Mouse (Mus musculus): ENCODE results near the gene Stat5b.

The Stat5b gene

DNA sequence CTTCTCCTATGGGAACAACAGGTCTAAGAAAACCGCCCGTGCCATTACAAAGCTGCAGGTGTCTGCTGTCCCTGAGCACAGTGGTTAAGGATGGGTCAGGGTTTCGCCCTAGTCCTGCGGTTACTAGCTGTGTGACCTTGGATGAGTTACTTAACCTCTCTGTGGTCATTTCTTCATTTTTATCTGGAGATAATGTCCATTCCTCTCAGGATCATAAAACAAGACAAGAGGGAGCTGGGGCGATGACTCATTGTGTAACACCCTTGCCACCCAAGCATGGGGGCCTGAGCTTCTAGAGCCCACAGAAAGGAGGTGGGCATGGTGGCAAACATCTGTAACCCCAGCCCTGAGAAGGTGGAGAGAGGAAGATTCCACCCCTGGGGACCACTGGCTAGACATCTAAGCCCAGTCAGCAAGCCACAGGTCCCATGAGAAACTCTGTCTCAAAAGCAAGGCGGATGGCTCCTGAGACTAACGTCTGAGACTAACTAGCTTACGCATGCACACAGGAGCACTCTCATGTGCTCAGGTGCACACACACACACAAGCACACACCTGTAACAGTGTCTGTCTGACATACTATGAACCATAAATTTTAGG lies 7.4 kb downstream of the Stat5b start:
- no peak for DNase-seq (ENCODE audit: low read depth in 1 of 2, low spot score in 2 of 2)

DNA sequence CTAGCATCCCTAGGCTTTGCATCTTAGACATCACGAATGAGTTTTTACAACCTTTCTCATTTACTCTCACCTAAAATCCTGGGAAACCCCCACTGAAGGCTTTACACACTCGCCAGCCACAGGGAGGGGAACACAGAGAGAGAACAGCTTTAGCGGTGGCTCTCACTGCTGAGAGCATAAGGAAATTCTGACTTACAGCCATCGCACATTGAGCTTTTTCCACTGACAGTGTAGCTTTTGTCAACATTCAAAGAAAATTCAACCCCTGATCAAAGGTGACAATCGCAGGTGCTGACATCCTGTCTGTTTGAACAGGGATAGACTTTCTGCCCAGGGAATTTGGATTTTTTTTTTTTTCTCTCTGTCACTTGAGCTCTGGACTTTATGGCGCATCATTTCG lies 8.5 kb downstream of the Stat5b start:
- no peak for DNase-seq (ENCODE audit: low read depth in 1 of 2, low spot score in 2 of 2)

DNA sequence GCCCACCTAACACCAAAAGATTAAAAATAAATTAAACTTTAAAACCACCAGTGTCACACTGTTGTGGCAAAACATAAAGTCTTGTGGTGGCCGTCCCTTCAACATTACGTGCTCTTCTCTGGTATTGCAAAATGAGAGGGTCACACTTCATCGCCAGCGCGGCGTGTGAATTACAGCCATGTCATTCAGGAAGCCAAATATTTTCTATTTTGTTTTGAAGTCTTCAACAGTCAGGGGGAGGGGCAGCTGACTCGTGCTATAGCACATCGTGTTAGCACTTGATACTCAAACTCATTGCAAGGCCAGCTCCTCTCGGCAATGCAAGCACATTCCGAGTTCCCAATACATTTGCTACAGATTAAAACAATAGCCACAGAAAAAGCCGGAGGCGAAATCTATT lies 9.7 kb downstream of the Stat5b start:
- no peak for DNase-seq (ENCODE audit: low read depth in 1 of 2, low spot score in 2 of 2)

DNA sequence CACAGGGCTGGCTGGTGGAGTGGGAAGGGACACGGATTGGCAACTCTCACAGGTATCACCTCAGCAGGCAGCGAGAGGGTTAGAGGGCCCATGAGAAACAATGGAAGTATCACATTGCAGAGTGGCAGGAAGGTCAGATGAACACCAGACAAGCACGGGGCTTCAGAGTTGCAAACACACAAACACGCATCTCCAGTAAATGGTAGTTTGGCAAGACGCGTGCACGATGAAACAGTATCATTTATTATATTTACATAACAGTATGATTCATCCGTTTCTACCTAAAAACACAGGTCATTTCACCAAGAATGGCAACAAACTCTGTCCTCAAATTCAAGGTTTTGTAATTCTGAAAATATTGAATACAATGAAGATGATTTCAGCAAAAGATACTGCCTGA lies 11.0 kb downstream of the Stat5b start:
- no peak for DNase-seq (ENCODE audit: low read depth in 1 of 2, low spot score in 2 of 2)

DNA sequence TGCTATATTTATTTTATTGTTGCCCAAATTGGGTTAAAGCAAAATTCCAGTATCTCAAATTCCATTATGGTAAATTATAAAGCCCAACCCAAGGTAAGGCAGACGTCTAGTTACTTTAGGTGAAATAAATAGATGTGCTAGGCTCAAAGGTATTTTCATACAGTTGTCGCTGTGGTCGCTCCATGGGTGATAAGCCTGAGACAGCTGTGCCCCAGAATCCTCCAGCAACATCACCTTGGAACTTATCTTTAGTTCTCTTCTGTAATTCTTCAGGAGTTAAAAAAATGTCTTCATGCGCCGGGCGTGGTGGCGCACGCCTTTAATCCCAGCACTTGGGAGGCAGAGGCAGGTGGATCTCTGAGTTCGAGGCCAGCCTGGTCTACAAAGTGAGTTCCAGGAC lies 11.6 kb downstream of the Stat5b start:
- no peak for DNase-seq (ENCODE audit: low read depth in 1 of 2, low spot score in 2 of 2)

DNA sequence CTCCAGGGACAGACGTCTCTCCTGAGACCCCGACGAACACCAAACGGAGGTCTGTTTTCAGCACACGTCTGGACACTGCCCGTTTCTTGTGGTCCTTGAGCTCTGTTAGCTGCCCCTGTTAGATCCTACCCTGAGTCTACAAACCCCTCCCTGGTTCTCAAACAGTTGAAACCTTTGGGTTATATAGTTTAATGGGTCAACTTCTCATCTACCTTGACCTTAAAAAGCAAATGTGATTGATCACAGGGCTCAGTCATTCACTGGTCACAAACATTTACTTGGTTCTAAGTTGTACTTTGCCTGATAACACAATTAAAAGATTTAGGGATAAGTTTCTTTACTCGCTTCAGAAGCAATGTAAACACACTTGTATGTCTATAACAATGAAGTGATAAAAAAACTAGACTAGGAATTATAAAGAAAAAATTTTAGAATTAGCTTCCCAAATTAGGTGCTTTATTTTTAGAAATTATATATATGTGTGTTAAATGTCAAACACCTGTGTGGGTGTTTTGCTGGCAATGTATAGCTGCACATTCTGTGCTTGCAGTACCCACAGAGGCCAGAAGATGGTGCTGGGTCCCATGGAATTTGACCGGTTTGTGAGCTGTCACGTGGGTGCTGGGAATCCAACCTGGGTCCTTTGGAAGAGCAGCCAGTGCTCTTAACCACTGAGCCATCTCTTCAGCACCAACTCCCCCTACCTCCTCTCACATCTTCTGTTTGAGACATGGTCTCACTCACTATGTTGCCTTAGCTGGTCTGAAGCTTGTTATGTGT lies 13.4 kb downstream of the Stat5b start:
- no peak for DNase-seq (ENCODE audit: low read depth in 1 of 2, low spot score in 2 of 2)

DNA sequence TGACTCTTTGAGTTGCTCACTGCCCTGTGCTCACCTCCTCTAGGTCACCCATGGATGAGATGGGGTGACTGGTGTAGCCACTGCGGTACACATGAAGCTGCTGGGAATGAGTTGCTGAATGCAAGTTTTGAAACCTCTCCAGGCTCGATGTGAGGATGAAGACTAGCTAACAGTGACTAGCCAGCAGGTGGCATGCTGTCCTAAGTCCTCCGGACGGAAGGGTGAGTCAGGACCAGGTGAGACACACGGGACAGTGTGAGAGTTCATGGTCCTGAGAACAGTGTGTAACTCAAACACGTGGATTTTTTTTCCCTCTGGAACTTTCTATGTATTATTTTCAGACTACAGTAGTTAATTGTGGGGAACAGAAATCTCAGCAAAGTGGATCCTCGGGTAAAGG lies 17.1 kb downstream of the Stat5b start:
- DNase-seq (ENCODE audit: low read depth in 1 of 2, low spot score in 2 of 2), result no peak

DNA sequence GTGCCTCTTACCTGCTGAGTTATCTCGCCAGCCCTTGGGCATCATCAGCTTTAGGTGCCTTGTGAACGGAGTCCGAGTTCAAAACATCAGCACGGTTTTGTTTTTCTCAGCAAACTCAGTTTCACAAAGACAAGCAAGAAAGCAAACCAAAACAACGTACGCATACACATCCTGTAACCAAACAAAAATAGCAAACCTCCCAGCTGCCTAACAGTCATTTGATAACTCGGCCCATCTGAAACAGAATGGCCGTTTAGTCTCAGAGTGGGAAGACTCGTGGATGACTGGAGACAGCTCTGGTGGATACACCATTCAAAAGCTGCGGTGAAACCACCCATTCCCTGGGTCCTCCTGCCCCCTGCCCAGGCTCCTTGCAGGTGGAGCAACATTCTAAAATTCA lies 19.1 kb downstream of the Stat5b start:
- no peak for DNase-seq (ENCODE audit: low read depth in 1 of 2, low spot score in 2 of 2)

DNA sequence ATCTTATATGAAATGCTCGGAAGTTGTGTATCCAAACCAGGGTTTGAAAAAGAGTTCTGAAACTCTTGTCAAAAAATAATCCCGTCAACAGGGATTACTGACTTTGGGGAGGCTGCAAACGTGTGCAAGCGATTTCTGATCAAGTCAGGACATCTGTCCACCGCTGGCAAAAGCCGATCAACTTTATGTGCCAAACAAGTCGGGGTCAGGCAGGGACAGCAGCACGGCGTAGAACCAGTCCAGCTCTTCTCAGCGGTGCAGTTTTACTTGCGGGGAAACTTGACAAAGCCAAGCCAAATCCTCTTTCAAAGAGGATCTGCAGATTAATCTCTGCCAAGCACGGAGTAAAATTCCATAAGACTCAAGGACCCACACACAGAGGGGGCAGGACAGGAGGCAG lies 20.8 kb downstream of the Stat5b start:
- no peak for DNase-seq (ENCODE audit: low read depth in 1 of 2, low spot score in 2 of 2)

DNA sequence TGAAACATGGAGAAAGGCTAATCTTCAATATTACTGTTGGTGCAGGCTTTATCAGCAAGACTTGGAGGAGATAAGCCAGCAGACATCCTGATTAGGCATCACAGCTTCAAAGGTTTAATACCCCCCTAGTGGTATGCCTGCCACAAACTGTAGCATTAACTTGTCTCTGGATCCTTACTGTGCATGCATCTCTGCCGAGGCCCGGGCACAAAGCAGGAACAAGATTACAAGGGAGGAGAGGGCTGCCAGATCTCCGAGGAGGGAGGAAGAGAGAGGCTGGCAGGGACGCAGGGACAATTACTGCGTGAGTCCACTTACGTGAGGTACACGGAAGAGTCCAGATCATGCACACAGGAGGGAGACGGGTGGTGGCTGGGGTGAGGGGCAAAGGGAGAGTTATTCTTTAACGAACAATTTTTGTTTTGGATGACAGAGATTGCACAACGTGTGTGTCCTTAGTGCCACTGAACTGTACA lies 21.8 kb downstream of the Stat5b start:
- no peak for DNase-seq (ENCODE audit: low read depth in 1 of 2, low spot score in 2 of 2)

DNA sequence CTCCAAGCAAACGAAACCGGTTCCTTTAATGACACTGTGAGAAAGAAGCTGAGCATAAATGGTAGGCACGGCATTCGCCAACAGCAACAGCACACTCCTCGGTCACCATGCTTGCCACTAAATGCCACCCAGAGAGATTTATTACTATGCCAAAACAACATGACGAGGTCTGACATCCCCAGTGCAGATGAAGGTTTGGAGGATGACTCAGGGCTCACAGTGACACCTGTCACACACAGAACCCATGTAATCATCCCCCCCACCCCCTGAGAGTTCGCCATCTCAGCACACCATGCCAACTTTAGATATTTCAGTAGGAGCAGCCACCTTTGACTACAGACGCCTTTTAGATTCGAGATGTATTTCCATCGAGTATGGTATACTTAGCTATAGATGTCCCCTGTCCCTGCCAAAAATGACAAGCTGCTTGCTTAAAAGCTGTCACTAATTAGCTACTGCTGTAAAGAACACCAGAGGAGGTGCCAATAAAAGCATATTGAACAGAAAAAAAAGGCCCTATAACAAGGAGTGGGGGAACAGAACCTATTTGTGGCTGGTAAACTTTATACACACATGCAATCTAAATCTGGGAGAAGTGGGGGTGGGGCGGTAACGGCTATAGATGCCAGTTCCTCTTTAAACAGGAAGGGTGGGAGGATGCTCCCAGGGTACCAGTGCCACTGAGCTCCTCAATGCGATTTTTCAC lies 24.2 kb downstream of the Stat5b start:
- peak in 1 of 2 experiments; percentile 54 for DNase-seq (ENCODE audit: low read depth in 1 of 2, low spot score in 2 of 2)

DNA sequence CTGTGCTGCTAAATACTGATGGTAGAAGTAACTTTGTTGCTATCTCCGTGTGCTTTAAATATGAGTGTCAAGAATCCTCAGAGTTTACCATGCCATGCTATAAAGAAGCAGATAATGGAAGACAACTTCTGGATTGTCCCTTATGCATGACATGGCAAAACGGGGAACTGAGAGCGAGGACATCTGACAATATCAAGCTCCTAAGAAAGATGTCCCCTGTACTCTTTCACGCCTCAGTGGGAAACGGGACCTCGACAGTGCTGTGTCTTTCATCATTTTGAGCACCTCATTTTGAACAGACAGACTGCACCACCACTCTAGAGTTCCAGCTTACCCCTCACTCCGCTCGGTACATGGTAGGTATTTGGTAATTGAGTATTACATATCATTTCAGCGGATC lies 25.1 kb downstream of the Stat5b start:
- DNase-seq (ENCODE audit: low read depth in 1 of 2, low spot score in 2 of 2), result no peak

DNA sequence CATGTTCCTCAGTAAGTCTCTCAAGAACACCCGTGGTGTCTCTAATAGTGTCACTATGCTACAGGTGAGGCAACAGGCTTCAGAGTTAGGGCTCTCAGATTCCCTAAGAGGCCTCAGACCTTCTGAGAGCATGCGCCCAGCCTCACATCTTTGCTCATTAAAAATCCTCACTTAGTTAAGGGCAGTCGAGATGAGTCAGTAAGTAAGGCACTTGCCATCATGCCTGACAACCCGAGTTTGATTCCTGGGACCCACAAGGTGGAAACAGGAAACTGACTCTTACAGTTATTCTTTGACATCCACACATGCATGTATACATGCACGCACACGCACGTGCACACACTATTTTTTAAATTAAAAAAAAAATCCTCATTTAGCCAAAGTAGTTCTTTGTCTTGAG lies 26.0 kb downstream of the Stat5b start:
- DNase-seq (ENCODE audit: low read depth in 1 of 2, low spot score in 2 of 2), result no peak

DNA sequence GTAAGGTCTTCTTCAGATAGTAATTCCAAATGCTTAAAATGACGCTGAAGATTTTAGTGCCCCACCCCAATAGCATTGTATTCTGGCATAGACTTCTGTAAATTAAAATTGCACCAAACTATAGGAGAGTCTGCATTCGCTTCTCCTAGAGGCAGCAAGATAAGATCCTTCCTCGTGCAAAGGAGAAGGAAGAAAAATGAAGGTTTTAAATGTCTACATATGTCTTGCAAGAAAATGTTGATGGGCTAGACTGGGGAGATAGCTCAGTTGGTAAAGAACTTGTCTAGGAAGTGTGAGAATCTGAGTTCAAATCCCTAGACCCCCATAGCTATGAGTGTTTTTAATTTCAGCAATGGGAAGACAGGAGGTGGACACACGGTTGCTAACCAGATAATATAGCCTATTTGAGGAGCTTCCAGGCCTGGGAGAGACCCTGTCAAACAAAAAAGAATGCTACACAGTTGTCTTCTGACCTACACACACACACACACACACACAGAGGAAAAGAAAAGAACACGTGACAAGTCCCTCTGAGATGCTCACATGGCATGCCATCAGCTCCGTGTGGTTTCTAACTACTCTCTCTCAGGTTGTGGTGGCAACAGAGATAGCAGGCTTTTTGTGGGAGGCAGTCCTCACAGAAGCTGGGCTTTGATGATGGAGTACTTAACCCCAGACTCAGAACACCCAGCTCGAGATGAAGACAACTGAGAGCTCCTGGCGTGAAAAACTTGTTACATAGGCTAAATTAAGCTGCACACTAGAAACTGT lies 26.8 kb downstream of the Stat5b start:
- no peak for DNase-seq (ENCODE audit: low read depth in 1 of 2, low spot score in 2 of 2)

DNA sequence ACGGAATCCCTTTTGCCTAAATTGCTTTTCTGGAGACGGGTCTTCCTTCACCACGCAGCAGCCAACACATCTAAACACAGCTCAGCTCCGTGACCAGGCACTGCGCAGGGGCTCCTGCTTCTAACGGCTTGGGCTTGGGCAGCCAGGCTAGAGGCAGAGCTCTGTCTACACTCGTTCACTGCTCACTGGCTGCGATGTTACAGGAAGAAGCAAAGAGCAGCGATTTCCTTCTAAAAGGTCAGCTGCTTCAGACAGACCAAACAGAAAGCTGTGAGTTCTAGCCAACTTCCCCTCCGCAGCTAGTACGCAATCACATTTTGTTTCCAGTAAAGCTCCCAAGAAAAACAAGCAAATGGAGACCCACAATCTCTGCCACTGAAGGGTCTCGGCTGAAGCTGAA lies 28.2 kb downstream of the Stat5b start:
- peak; percentile 24 to 58 for DNase-seq (ENCODE audit: low read depth in 1 of 2, low spot score in 2 of 2)

DNA sequence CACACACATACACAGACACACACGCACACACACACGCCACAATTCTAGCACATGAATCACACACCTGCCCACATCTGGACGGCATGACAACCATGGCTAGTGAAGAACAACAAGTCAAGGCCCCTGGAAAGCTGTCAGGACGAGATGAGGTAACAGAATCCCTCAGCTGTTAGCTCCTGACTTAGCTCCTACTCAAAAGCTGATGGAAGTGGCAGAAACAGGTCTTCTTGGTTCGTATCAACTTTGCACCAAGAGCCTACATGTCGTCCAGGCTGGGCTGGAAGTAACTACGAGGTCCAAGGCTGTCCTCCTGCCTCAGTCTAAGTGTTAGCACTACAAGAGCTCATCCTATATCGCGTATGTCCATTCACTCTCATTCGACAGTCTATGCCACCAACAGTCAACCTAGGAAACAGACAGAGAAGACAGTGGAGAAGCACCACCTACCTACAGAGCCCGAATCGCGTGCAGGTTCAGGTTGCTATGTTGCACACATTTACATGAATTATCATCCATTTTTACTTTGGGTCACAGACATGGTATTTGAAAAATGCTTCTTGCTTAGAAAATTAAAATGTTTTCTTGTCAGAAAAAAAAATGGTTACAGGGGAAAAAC lies 28.8 kb downstream of the Stat5b start:
- DNase-seq (ENCODE audit: low read depth in 1 of 2, low spot score in 2 of 2), result no peak

DNA sequence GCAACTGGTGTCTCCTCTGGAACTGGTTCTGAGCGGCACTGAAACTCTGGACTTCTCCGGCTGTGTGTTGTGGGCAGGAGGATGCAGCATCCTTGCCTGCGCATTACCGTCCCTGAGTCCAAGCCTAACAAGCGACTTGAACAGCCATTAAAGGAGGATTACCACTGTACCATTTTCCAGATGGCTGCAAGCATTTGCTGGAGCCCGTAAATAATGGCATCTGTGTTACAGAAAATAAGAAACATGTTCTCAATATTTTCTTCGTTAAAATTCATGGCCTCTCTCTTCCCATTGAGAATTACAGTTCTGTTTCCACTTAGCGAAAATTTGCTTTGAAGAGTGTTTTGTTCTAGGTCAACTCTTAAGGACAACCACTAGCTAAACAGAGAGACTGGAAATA lies 30.5 kb downstream of the Stat5b start:
- no peak for DNase-seq (ENCODE audit: low read depth in 1 of 2, low spot score in 2 of 2)

DNA sequence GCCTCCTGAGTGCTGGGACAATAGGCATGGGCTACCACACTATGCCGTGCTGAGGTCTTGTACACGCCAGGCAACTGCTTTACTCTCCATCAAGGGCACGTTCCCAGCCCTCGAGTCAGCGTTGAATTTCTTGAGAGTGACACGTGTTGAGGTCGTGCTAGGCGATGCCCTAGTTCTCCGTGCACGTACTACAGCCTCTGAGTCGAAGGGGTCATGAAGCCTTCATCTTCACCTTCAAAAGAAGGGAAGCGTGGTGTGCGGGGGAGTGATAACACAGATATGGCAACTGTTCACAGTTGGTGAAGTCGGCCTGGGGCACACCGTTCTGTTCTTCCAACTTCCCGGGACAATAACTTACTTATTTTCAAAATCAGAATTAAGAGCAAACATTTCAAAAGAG lies 30.9 kb downstream of the Stat5b start:
- no peak for DNase-seq (ENCODE audit: low read depth in 1 of 2, low spot score in 2 of 2)

DNA sequence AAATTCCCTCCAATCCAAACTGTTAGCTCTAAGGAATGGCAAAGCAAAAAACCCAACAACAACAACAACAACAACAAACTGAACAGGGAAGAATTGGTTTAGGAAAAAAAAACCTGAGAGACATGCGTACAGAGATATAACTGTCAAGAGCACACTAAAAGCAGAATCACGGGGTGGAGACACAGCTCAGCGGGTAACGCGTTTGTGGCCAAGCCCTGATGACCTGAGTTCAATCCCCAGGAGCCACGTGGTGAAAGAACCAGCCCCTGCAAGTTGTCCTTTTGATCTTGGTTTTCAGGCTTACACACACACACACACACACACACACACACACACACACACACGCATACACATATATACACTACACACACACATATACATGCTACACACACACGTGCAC lies 31.5 kb downstream of the Stat5b start:
- DNase-seq (ENCODE audit: low read depth in 1 of 2, low spot score in 2 of 2), result no peak

DNA sequence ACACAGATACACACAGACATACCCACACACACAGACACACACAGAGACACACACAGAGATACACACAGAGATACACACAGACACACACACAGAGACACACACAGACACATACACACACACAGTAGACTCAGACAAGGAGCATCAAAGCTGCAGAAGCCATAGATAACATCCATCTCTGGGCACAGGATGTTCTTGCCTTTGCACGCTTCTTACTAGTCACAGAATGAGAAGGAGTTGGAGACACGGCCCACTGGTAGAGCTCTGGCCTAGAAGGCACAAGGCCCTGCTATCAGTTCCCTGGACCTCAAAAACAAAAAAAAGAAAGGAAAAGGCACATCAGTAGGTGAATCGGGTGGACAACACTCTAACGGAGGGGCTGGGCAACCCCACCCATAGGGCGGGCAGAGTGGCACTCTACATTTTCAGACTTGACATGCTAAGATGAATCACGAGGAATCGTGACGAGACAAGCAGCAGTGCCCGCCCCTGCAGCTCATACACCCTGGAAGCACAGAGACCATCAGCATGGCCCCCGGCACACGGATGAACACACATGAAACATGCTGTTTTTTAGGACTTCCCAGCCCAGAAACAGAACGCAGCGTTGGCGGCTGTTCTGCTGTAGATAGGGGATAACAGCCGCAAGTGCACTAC lies 32.0 kb downstream of the Stat5b start:
- DNase-seq (ENCODE audit: low read depth in 1 of 2, low spot score in 2 of 2), result no peak

DNA sequence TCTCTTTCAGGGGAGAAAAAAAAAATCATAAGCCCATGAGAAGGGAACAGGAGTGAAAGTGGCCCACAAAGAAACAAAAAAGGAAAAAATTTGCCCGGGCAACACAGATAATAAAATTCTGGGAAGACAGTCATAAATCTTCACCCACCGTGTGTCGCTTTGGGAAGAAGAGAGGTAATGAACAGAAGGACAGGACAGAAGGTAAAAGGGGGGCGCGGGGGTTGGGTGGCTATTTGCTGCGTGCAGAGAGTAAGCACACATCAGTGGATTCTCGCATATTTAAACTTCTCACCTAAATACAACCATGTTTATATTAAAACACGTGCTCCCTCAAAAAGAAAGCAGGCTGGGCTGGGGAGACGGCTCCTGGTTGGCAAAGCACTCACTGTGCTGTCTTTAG lies 33.2 kb downstream of the Stat5b start:
- no peak for DNase-seq (ENCODE audit: low read depth in 1 of 2, low spot score in 2 of 2)

All from monocyte, adult 2 months (primary cell).